Mouse (Mus musculus): Measurements from ENCODE around the gene Serf2. TPM values are rescaled to one million over a fixed set of nuclear protein-coding genes. Genes with fewer than 3 reads are reported as not detected.
"Not testable (repeated sequence)": the region's sequence is repeated elsewhere in the genome, so short reads cannot be mapped to it uniquely, and the experiment has no call there.

The Serf2 gene
- polyA plus RNA-seq, 1 experiment, result 208 TPM

DNA sequence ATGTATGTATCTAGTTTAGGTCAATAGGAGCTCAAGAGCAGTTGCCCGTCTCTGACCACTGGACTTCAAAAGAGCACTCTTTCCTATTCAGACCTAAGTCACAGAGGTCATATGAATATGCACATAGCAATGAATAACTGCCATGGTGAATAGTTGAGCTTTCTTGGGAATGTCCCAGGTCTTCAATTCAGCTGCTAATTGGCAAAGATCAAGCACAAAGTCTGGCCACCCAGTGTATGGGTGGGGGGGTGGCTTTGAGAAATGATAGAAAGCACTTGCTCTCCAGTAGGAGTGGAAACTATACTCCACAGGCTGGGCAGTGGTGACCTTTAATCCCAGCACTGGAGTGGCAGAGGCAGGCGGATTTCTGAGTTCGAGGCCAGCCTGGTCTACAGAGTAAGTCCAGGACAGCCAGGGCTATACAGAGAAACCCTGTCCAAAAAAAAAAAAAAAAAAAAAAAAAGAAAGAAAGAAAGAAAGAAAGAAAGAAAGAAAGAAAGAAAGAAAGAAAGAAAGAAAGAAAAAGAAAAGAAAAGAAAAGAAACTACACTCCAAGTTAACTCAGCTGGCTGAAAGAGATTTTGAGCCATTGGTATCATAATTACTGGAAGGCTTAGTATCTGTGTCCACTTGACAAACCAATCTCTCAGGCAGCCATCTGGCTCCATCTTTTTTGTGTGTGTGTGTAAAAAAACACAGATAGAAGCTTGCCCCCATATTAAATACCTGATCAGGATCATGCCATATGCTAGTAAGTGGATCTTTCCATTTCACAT lies 28.7 kb downstream of the Serf2 start:
- H3K4me3 ChIP-seq (ENCODE audit: control insufficient read depth, low read depth, low read length), result no peak overlapping the region
- peaks cover 2% of the 10 kb centered on the region; the same call in 1 of the 2 replicates for H3K4me1 ChIP-seq (ENCODE audit: control insufficient read depth, insufficient read depth, low read length)
- no peaks in the 10 kb centered on the region for H3K27me3 ChIP-seq (ENCODE audit: control insufficient read depth, insufficient read depth, low read length)
- TF ChIP-seq CTCF (IDR thresholded peaks at IDR 0.05; ENCODE audit: control insufficient read depth, insufficient read depth, insufficient replicate concordance, low read depth, low read length) (no peak), POLR2A (IDR thresholded peaks at IDR 0.05; ENCODE audit: control insufficient read depth, low read depth, low read length) (no peak)
- H3K27ac ChIP-seq (ENCODE audit: control insufficient read depth, insufficient read depth, low read depth, low read length), result no peak overlapping the region
- H3K36me3 ChIP-seq (ENCODE audit: control insufficient read depth, insufficient read depth, low read length), result no peaks in the 10 kb centered on the region

DNA sequence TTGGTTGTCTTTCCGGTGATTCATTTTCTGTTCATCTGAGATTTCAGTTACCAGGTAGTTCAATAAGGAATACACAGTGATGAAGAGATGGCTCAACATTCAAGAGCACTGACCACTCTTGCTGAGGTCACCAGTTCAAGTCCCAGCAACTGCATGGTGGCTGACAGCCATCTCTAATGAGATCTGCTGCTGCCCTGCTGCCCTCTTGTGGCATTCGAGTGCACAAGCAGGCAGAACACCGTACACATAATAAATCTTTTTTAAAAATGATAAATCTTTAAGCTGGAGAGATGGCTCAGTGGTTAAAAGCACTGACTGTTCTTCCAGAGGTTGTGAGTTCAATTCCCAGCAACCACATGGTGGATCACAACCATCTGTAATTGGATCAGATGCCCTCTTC lies 31.5 kb downstream of the Serf2 start:
- Histone ChIP-seq H3K27me3 (ENCODE audit: control insufficient read depth, insufficient read depth, low read length) (no peaks in the 10 kb centered on the region), H3K27ac (ENCODE audit: control insufficient read depth, insufficient read depth, low read depth, low read length) (no peak overlapping the region), H3K4me1 (ENCODE audit: control insufficient read depth, insufficient read depth, low read length) (peaks cover 2% of the 10 kb centered on the region; the same call in 1 of the 2 replicates), H3K4me3 (ENCODE audit: control insufficient read depth, low read depth, low read length) (no peak overlapping the region), H3K36me3 (ENCODE audit: control insufficient read depth, insufficient read depth, low read length) (no peaks in the 10 kb centered on the region)
- TF ChIP-seq CTCF (IDR thresholded peaks at IDR 0.05; ENCODE audit: control insufficient read depth, insufficient read depth, insufficient replicate concordance, low read depth, low read length) (peak; percentile 55; the same call in 1 of the 2 replicates), POLR2A (IDR thresholded peaks at IDR 0.05; ENCODE audit: control insufficient read depth, low read depth, low read length) (no peak)

DNA sequence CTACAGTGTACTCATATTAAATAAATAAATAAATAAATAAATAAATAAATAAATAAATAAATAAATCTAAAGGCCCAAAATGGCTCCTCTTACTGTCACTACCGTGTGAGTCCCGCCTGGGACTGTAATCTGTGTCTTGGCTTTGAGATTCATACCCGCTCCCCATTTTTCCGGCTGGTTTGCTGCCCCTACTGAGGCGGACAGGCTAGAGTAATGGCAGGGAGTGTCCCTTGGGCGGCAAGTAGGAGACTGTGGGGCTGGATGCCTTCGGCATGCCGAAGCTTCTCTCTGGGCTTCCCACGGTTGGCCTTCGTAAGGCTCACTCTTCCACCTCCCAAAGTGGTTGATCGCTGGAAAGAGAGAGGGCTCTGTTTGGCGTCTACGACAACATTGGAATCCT lies 31.9 kb downstream of the Serf2 start:
- H3K36me3 ChIP-seq (ENCODE audit: control insufficient read depth, insufficient read depth, low read length); H3K27me3 ChIP-seq (ENCODE audit: control insufficient read depth, insufficient read depth, low read length); H3K27ac ChIP-seq (ENCODE audit: control insufficient read depth, insufficient read depth, low read depth, low read length): not testable (repeated sequence)

GRCm38 (mm10) chr2:121483576-121483975 lies 34.6 kb downstream of the Serf2 start:
- H3K4me3 ChIP-seq (ENCODE audit: control insufficient read depth, low read depth, low read length), result no peak overlapping the region
- H3K27ac ChIP-seq (ENCODE audit: control insufficient read depth, insufficient read depth, low read depth, low read length), result no peak overlapping the region
- H3K27me3 ChIP-seq (ENCODE audit: control insufficient read depth, insufficient read depth, low read length), result no peaks in the 10 kb centered on the region
- H3K4me1 ChIP-seq (ENCODE audit: control insufficient read depth, insufficient read depth, low read length), result peaks cover 2% of the 10 kb centered on the region; the same call in 1 of the 2 replicates
- no peaks in the 10 kb centered on the region for H3K36me3 ChIP-seq (ENCODE audit: control insufficient read depth, insufficient read depth, low read length)
- TF ChIP-seq POLR2A (IDR thresholded peaks at IDR 0.05; ENCODE audit: control insufficient read depth, low read depth, low read length), result no peak
- no peak for TF ChIP-seq CTCF (IDR thresholded peaks at IDR 0.05; ENCODE audit: control insufficient read depth, insufficient read depth, insufficient replicate concordance, low read depth, low read length)

More for the DNA sequence above, 31.9 kb downstream of the Serf2 start:
- H3K4me3 ChIP-seq (ENCODE audit: control insufficient read depth, low read depth, low read length); H3K4me1 ChIP-seq (ENCODE audit: control insufficient read depth, insufficient read depth, low read length): not testable (repeated sequence)

DNA sequence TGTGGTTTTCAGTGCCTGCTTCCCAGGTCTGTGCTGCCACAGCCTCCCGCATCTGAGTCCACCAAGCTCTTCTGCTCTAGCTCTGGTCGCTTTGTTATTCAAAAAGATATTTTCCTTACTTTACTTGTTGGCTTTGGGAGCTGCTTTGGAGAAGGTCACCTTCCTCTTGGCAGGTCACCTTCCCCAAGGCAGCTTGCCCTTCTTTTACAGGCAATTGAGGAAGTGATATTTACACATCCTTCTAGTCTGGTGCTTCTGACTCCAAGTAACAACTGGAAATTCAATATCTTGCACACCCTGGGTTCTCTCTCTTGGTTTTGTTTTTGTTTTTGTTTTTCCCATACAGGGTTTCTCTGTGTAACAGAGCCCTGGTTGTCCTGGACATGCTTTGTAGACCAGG lies 35.4 kb downstream of the Serf2 start:
- not testable (repeated sequence) for H3K4me3 ChIP-seq (ENCODE audit: control insufficient read depth, low read depth, low read length); H3K27ac ChIP-seq (ENCODE audit: control insufficient read depth, insufficient read depth, low read depth, low read length); H3K36me3 ChIP-seq (ENCODE audit: control insufficient read depth, insufficient read depth, low read length); H3K4me1 ChIP-seq (ENCODE audit: control insufficient read depth, insufficient read depth, low read length); H3K27me3 ChIP-seq (ENCODE audit: control insufficient read depth, insufficient read depth, low read length)

- not testable (repeated sequence) for H3K36me3 ChIP-seq (ENCODE audit: control insufficient read depth, insufficient read depth, low read length)
Observed at GRCm38 (mm10) chr2:121501550-121501949, 52.6 kb downstream of the Serf2 start.

GRCm38 (mm10) chr2:121505942-121506882 lies 57.2 kb downstream of the Serf2 start, which contains the start of the genes Mfap1a and Wdr76:
Gene Mfap1a, minus strand, starts transcription at chr2:121506665.
Gene Wdr76, plus strand, starts transcription at chr2:121506723.
- Histone ChIP-seq H3K4me3 (ENCODE audit: control insufficient read depth, low read depth, low read length) (peak within 1 kb of the TSS; percentile 96), H3K27ac (ENCODE audit: control insufficient read depth, insufficient read depth, low read depth, low read length) (peak within 1 kb of the TSS; percentile 88)
- H3K27me3 ChIP-seq (ENCODE audit: control insufficient read depth, insufficient read depth, low read length); H3K36me3 ChIP-seq (ENCODE audit: control insufficient read depth, insufficient read depth, low read length); H3K4me1 ChIP-seq (ENCODE audit: control insufficient read depth, insufficient read depth, low read length): not testable (repeated sequence)
- peak; percentile 92 for TF ChIP-seq POLR2A (IDR thresholded peaks at IDR 0.05; ENCODE audit: control insufficient read depth, low read depth, low read length)

More at GRCm38 (mm10) chr2:121501550-121501949, 52.6 kb downstream of the Serf2 start:
- not testable (repeated sequence) for H3K27me3 ChIP-seq (ENCODE audit: control insufficient read depth, insufficient read depth, low read length); H3K4me1 ChIP-seq (ENCODE audit: control insufficient read depth, insufficient read depth, low read length); H3K4me3 ChIP-seq (ENCODE audit: control insufficient read depth, low read depth, low read length); H3K27ac ChIP-seq (ENCODE audit: control insufficient read depth, insufficient read depth, low read depth, low read length)

All from testis, adult 2 months (tissue).